Mouse (Mus musculus) layer of hippocampus, postnatal 36 days (tissue): ENCODE measurements around the gene Gm20547. TPM values are rescaled to one million over a fixed set of nuclear protein-coding genes. Genes with fewer than 3 reads are reported as not detected.
"Not testable (repeated sequence)": the region's sequence is repeated elsewhere in the genome, so short reads cannot be mapped to it uniquely, and the experiment has no call there.

Source experiments
- DNase-seq, 2 experiments: peaks; one replicate each; pipeline ENCODE4 v3.0.0; 2022
- total RNA-seq, 2 experiments: library from RNA; stranded (reverse); gene quantifications; 2 replicates each; pipeline ENCODE4 v1.2.3; 2021

Gm20547 gene
- total RNA-seq, 2 experiments from 2014 or later = not detected

DNA sequence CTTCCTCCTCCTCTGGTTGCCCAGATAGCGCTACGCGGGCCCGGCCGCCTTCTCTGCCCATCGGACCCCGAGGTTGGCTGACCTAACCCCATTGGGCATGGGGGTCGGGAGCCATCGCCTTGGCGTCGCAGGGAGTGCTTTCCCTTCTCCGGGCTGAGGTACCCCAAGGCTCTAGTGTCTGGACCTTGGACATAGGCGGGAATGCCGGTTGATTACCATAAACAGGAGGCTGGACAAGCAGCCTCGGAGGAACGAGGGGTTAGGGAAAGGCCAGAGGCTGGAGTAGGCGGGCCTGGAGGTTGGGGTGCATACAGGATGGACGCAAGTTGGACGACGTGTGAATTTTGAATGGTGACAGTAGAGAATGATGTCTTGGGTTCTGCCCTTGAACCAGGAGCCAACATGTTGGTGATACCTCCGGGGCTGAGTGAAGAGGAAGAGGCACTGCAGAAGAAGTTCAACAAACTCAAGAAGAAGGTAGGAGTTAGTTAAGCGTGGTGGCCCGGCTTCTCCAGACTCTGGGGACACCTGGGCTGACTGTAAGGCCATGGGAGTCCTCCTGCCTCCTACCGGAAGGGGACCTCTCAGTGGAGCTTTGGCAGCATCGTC lies 31.2 kb downstream of the Gm20547 start:
- DNase-seq = no peak

DNA sequence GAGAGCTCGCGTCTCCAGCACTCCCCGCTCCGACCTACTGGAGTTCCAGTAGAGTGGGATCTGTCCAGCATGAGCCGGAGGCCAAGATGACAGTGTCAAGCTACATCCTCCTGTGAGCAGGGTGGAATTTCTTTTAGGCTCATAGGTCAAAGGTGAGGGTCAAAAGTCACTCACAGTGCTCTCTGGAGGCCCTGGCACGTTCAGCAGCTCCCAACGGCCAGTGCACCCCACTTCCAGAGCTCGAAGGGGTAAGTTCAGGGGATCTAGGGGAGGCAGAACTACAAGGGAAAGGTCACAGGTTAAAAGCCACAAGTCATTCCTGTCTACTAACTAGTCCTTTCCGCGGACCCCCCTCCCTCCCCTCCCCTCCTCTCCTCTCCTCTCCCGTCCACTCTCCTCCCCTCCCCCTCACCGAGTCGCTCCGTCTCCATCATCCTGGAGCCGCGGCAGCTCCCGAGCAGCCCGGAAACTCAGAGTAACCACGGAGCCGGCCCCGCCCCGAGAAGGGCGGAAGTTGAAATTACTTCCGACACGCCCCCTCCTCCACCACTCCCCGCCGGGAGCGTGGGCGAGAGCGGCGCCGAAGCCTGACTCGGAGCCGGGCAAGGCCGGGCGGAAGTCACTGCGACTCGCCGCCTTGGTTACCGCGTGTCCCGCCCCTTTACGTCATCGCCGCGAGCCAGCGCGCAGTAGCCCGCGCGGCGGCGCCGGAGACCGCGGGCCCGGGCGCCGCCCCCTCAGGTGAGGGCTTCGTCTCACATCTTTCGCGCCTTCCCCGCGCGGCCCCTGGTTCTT lies 31.9 kb downstream of the Gm20547 start, which contains the start of the genes Skiv2l and Nelfe:
Gene Skiv2l (minus strand): TSS at position 489 of the 795 bp plus-strand sequence.
Gene Nelfe (plus strand): TSS at position 670 of the 795 bp plus-strand sequence.
- DNase-seq = peak; percentile 98 to 99

DNA sequence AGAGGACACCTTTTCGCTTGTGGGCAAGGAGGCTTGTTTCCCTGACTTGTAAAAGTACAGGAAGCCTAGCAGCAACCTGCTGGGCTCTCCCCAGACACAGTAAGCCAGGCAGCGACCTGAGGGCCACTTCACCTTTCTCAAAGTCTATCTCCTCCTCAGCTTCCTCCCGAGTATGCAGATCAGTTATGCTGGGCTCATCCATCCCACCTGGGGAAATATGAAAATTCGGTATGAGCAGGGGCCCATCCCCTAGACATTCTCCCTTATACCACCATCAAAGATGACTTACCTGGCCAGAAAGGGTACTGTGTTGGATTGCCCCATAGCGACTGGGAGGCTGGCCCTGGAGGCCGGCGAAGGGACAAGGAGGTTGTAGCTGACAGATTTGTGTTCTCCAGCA lies 34.2 kb downstream of the Gm20547 start:
- DNase-seq = no peak

DNA sequence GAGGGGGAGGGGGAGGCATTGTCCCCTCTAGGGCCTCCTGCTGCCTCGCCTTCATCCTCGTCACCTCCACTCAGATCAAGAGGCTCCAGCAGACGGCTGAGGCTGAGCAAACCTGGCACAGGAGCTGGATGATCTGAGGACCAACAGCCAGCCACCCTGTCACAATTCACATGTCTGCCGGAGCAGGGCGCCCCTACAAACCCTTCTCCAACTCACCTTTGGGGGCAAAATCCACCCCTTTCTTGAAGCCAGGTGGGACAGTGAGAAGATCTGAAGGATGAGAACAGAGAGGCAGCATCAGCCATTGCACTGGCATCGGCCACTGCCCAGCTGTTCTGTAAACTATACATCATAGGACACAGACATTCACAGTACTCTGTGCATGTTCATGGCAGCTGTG lies 34.6 kb downstream of the Gm20547 start:
- DNase-seq = no peak

DNA sequence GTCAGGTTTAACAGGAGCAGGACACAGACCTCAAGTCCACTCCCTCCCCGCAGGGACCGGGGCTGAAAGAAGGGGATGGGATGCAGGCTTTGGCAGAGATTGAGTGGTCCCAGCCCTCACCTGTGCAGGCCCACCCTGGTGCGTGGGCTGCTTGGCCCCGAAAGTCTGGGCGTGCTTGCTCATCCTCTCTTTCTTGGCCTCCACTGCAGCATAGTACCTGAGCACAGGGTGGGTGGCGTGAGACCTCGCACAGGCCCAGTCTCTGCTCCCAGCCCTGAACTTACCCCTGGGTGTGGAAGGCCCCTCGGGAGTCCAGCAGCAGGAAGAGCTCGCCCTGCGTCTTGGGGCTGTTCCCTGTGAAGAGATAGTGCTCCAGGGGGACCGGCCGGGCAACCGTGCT lies 37.0 kb downstream of the Gm20547 start:
- DNase-seq = no peak

DNA sequence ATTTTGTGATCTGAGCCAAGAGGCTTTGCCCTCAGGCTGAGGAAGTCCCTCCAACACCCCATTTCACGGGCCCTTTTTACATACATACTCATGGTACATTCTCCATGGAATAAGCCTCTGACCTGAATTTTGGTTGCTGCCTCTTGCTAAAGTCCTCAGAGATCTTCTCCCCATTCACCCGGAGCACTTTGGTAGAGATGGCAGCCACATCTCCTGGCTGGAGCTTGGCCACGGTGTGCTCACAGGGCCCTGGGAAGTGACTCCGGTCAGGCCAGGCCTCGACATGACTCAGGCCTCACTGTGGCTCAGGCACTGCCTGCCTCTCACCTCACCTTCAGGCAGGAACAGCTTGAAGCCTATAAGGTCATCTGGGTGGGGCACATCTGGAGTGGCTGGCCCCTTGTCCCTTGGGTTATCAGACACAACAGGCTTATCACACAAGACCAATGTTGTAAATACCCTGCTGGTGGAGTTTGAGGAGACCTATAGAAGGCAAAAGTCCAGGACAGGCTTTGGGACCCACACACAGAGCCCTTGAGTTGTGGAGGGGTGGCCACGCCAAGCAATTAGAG lies 41.0 kb downstream of the Gm20547 start:
- DNase-seq = no peak

DNA sequence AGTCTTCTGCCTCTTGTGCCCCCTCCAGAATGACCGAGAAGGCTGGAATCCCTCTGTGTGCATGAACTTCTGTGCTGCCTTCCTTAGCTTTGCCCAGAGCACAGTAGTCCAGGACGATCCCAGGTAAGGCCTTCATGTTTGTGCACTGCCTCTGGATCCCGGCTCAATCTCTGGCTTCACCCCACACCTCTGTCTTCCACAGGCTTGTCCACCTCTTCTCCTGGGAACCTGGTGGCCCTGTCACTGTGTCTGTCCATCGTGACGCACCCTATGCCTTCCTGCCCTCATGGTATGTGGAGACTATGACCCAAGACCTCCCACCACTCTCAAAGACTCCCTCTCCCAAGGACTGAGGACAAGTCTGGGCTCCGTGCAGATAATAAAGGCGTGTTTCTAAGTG lies 43.1 kb downstream of the Gm20547 start:
- DNase-seq = no peak

DNA sequence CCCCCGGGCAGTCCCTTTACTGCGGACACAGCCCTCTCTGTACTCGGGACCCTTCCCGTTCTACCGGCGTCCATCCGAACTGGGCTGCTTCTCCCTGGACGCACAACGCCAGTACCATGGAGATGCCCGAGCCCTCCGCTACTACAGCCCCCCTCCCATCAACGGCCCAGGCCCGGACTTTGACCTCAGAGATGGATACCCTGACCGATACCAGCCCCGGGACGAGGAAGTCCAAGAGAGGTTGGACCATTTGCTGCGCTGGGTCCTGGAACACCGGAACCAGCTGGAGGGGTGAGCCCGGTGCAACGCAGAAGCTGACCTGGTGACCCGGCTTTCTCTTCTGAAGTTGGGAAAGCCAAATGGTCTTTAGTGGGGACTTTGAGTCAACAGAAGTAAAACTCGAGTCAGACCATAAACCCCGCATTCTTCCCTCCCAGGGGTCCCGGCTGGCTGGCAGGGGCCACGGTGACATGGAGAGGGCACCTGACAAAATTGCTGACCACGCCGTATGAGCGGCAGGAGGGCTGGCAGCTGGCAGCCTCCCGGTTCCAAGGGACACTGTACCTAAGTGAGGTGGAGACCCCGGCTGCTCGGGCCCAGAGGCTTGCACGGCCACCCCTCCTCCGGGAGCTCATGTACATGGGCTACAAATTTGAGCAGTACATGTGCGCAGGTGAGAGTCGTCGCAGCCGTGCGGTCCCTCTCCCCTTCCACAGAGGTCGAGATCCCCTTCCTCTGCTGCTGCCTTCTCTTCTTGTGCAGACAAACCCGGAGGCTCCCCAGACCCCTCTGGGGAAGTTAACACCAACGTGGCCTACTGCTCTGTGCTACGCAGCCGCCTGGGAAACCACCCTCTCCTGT lies 44.1 kb downstream of the Gm20547 start:
- DNase-seq = no peak

DNA sequence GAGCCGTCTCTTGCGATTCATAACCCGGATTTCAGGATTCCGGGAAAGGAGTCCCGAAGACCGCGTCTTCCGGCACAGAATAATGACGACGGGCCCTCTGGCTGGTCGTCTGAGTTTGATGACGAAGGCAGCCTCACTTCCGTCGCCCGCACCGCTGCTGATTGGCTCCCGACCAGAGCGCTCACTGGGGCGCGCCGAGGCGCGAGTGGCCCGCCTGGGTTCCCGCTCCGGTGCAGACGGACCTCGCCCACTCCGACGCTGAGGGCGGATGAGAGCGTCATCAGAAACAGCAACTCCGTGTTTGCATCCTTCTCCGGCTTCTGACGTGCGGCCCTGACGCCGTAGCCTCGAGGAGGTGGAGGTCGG lies 45.0 kb downstream of the Gm20547 start, which contains the start of the genes Stk19 and Dxo:
Gene Stk19 (minus strand): TSS at position 90 of the 366 bp plus-strand sequence.
Gene Dxo (plus strand): TSS at position 164 of the 366 bp plus-strand sequence.
- DNase-seq = peak; percentile 97 to 98

DNA sequence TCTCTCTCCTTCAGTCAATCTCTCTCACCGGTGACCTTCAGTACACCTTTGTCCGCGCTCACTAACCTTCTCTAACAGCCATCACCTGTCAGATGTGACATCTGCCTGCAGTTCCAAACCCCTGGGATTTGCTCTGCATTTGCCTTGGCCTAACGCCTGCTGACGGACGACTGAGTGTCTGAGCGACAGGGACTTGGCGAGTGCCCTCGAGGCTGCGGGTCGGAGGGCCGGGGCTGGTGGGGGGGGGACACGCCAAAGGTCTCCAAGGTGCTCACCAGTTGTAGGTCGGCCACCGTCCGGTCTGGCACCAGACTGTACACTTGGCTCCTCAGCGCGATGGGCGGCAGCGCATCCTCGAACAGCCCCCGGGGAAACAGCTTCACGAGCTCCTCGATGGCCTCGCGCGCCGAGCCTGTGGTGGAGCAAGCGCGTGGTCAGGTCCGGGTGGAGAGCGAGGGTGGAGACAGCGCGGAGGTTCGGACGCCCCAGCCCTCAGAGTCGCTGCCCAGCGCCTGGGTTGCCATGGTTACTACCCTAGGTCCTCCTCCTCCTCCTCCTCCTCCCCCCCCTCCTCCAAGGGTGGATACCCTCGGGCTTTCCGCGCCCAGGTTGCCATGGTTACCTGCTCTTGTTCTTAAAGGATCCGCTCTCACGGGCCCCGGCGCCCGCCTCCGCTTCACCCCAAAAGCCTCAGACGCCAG lies 45.5 kb downstream of the Gm20547 start:
- DNase-seq = no peak

DNA sequence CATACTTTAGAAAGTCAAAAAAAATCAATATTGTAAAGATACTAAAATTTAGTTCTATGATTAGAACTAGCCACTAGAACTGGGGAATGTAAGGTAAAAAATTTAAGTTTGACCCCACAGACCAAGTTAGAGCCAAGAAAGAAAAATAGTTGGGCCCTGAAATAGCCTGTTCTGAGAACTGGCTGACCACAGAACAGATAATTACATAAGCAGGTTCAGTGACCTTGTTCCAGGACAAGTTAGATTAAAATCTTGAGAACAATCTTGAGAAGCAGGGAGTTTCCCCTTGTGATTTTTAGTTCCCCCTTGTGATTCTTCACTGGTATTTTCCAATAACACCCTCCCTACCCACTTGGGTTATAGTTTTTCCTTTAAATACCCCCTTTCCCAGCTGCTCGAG lies 51.1 kb downstream of the Gm20547 start:
- not testable (repeated sequence) for DNase-seq

DNA sequence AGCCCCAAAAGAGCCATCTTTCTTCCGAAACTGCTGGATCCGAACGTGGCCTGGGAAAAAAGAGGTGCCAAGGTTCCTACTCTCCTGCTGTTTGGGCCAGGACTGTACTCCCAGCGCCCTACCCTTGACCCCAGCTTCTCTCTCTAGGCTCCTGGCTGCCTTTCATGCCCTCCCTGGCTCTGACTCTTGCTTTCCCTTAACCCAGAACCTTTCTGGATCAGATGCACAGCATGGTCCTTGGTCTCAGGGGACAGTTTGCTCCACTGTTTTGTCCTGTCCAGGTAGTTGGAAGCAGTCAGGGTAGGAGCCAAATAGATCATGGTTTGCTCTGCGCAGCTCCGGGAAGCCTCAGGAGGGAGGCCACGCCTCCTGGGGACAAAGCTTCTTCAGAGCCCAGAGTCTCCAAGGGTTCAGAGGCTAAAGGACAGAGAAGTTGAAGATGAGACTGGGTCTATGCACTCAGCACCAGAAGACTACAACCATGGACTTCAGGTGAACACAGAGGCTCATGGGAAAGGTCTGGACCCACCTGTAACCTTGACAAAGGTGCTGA lies 66.9 kb downstream of the Gm20547 start:
- DNase-seq = no peak

DNA sequence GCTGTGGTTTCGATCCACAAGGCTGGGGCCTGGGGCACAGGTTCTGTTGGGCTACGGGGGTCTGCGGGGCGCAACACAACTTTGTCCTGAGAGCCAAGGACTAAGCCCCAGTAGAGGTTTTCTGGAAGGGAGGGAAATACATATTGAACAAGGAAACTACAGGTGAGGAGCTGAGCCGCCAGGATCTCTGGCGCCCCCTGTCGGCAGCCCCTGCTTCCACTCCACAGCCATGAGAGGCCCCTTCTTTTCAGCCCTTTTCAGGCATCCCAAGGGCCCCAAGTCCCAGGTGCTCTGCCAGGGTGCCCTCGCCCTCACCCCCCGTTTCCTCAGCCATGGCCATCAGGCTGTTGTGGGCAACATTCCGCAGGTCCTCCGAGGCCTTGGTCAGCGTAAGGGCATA lies 68.1 kb downstream of the Gm20547 start:
- DNase-seq = not testable (repeated sequence)

DNA sequence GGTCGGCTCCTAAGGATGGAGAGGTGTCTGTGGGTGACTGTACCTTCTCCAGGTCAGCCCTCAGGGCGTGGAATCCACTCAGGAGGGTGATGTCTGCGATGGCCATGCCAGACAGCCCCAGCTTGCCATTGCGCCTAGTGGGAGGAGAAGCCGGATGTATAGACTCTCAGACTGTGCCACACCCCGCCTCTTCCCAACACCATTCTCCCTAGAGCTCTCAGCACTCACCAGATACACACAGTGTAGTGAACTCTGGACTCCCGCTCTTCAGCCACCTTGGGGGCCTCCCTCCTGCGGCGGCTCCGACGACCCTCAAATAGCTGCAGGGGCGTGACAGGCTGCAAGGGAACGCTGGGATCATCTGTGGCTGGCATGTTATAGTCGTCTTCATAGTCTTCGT lies 70.6 kb downstream of the Gm20547 start:
- no peak for DNase-seq

DNA sequence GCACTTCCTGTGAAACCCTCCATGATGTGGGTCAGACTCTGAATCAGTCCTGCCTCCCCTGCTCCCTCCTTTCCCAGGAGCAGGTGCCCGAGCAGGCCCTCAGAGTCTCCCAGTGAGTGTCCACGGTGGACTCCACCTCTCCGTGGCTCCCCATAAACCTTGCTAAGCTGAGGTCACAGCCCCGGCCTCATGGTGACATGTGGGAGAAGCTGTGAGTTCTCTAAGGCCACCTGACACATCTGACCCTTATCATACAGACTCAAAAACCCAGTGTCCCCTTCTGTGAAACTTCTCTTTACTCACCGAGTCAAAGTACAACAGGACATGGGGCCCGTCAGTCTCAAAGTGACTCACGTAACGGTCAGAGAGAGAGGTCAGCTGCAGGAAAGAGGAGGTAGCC lies 71.0 kb downstream of the Gm20547 start:
- not testable (repeated sequence) for DNase-seq

DNA sequence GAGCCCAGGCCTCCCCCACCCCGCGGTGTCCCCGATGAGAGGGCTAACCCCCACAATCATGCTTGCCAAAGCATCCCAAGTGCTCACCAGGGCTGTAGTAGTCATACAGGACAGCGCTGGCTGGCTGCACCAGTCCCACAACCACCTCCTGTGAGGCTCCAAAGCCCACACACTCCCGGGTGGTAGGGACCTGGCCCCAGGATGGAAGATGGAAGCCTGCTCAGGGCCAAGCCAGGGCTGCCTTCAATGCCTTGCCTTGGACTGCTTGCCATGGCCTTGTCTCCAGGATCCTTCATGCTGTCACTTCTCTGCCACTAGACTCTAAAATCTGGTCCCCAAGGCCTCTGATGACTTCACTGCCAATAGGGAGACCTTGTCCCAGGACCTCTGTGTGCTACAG lies 71.4 kb downstream of the Gm20547 start:
- DNase-seq = not testable (repeated sequence)

DNA sequence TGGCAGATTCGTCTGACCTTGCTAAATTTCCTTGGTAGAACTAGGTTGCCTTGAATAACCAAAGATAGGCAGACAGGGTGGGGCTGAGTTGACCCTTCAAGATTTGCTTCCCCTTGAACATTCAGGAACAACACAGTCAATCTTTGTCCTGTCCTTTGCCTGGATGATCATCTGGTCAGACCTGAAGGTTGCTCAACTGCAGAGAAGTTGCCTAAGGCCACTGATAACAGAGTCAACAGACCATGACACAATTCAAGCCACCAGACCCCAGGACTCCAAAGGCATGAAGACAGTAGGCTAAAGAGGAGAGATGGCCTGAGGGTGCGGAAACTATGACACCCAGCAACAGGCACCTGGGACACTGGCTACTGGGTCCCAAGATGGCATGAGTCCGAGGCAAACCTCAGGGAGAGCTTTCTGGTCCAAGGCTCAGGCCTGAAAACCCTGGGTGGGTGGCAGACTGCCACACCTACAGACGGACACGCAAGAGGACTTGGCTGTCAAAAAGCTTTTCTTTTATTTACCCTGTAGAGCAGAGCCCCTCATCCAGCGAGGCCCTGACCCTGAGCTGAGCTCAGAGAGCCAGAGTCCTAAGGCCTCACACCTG lies 73.1 kb downstream of the Gm20547 start:
- DNase-seq = no peak

DNA sequence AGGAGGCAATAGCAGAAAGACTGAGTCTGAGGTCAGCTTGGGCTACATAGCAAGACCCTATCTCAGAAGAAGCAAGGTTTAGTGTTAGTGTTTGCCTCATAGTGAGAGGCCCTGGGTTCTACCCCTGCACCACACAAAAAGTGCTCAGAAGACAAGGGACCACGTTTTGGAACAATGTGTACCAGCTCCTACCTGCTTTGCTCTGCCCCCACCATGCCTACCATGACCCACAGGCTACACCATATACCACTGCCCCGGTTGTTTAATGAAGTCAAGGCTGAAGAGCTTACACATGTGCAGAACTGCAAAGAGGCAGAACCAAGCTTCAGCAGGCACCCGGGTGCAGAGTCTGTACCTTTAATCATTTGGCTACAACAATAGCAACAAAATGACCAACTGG lies 74.7 kb downstream of the Gm20547 start:
- no peak for DNase-seq
